Mouse (Mus musculus) forebrain, postnatal 0 days (tissue): ENCODE measurements around the gene Ilf3. TPM values are rescaled to one million over a fixed set of nuclear protein-coding genes. Genes with fewer than 3 reads are reported as not detected.
A peak's percentile ranks its signal among the peaks of the same experiment; 100 is the strongest.

Experiments
- ATAC-seq: fragments of 200-750 bp; cut with Nextera tagmentation; 2 replicates; pipeline ENCODE4 v1.8.0; 2017; ENCODE audit warnings: mild to moderate bottlenecking, moderate library complexity
- DNase-seq: peaks from one replicate; pipeline ENCODE4 v3.0.0-alpha.2; 2015
- H3K27ac ChIP-seq: fragments of 300-500 bp; sonication (generic); 2 replicates; pipeline ENCODE4 v1.5.1; 2014; ENCODE audit warnings: low read depth, mild to moderate bottlenecking, antibody characterized with exemption, low read length, moderate library complexity, mixed read lengths
- H3K27me3 ChIP-seq: fragments of 300-500 bp; sonication (generic); 2 replicates; pipeline ENCODE4 v1.6.1; 2014; ENCODE audit warnings: mild to moderate bottlenecking, low read length, mixed read lengths; ENCODE audit not compliant: insufficient read depth
- H3K36me3 ChIP-seq: fragments of 300-500 bp; sonication (generic); 2 replicates; pipeline ENCODE4 v1.6.1; 2014; ENCODE audit warnings: mild to moderate bottlenecking, moderate library complexity; ENCODE audit not compliant: insufficient read depth
- H3K4me1 ChIP-seq: fragments of 300-500 bp; sonication (generic); 2 replicates; pipeline ENCODE4 v1.6.1; 2014; ENCODE audit warnings: antibody characterized with exemption; ENCODE audit not compliant: insufficient read depth
- H3K4me2 ChIP-seq: fragments of 300-500 bp; sonication (generic); 2 replicates; pipeline ENCODE4 v1.6.1; 2014; ENCODE audit warnings: low read depth, mild to moderate bottlenecking, moderate library complexity
- H3K4me3 ChIP-seq: fragments of 300-500 bp; sonication (generic); 2 replicates; pipeline ENCODE4 v1.5.1; 2014; ENCODE audit warnings: low read depth, low read length, mixed read lengths
- H3K9ac ChIP-seq: fragments of 300-500 bp; sonication (generic); 2 replicates; pipeline ENCODE4 v1.6.1; 2014; ENCODE audit warnings: mild to moderate bottlenecking
- H3K9me3 ChIP-seq: fragments of 300-500 bp; sonication (generic); 2 replicates; pipeline ENCODE4 v1.6.1; 2016; ENCODE audit warnings: low read length
- CTCF ChIP-seq: sonication (generic); IDR thresholded peaks from 2 replicates; pipeline ENCODE4 v1.5.1; 2016; ENCODE audit warnings: antibody characterized with exemption, control low read depth, low read depth
- WGBS: fragments of 180-500 bp; shearing (Covaris S2); extraction: QIAGEN DNeasy Blood & Tissue Kit; methylation state at CpG from one replicate; pipeline ENCODE4 v1.1.7; 2014; 5-methylcytosine and 5-hydroxymethylcytosine counted together
- polyA plus RNA-seq: library from polyadenylated mRNA; unstranded; fragments of >200 nt; fragmentation: Nextera tagmentation; extraction: Ambion mirVana; gene quantifications from 2 replicates; pipeline ENCODE4 v1.2.1, GENCODE M21; 2015
- total RNA-seq: library from RNA; depleted of rRNA; stranded (reverse); fragments of >200 nt; gene quantifications from 2 replicates; pipeline ENCODE4 v1.2.3, GENCODE M21; 2014

The Ilf3 gene
- total and polyA plus RNA-seq, 2 experiments from 2014 or later: 135 to 214 TPM

DNA sequence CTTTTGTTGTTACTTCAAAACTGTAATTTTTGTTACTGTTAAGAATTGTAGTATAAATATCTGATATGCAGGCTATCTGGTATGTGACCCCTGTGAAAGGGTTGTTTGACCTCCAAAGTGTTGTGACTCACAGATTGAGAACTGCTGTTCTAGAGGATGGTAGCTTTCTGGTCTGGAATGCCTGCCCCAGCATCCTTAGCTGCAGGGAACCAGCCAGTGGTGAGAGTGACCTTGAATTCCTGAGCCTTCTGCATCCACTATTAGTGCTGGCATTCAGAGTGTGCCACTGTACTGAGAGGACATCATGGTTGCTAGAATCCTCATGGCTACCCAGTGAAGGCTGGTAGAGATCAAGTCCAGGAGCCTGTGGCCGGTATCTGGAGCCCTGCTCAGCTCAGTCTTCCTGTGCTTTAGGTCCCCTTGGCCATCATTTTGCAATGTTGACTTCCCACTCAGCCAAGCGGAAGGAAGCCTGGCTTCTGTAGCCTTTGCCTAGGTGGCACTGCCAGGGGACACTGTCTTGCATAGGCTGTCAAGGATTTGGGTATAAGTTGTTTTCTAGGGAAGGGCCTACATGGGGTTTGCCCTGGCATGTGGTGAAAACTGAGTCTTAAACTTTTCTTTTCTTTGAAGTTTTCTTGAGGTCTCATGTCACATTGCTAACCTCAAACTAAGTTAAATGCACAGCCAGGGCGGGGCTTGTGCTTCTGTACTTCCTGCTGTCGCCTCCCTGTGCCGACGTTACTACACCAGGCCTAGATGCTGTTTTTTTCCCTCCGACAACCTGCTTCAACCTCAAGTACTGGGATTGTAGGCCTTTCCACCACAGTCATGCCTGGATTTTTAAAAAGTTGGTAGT lies 68.3 kb downstream of the Ilf3 start:
- H3K4me2 ChIP-seq: no peak overlapping the region
- no peak for TF ChIP-seq CTCF
- H3K27ac ChIP-seq: no peak overlapping the region
- DNase-seq (no peak), ATAC-seq (no peak)
- H3K36me3 ChIP-seq: no peaks in the 10 kb centered on the region
- no peaks in the 10 kb centered on the region for H3K4me1 ChIP-seq
- no peaks in the 10 kb centered on the region for H3K27me3 ChIP-seq
- no peak overlapping the region for H3K9ac ChIP-seq
- H3K9me3 ChIP-seq: no peaks in the 10 kb centered on the region
- WGBS: 91% methylated on average over 7 of the region's 7 CpGs
- no peak overlapping the region for H3K4me3 ChIP-seq

GRCm38 (mm10) chr9:21437577-21437976 lies 69.9 kb downstream of the Ilf3 start:
- no peak overlapping the region for H3K4me3 ChIP-seq
- no peak overlapping the region for H3K9ac ChIP-seq
- no peaks in the 10 kb centered on the region for H3K9me3 ChIP-seq
- TF ChIP-seq CTCF: no peak
- H3K27me3 ChIP-seq: no peaks in the 10 kb centered on the region
- 93% methylated on average over 6 of the region's 6 CpGs for WGBS
- no peak for ATAC-seq
- H3K4me1 ChIP-seq: no peaks in the 10 kb centered on the region
- H3K36me3 ChIP-seq: no peaks in the 10 kb centered on the region
- no peak overlapping the region for H3K27ac ChIP-seq
- no peak overlapping the region for H3K4me2 ChIP-seq
- DNase-seq: no peak

DNA sequence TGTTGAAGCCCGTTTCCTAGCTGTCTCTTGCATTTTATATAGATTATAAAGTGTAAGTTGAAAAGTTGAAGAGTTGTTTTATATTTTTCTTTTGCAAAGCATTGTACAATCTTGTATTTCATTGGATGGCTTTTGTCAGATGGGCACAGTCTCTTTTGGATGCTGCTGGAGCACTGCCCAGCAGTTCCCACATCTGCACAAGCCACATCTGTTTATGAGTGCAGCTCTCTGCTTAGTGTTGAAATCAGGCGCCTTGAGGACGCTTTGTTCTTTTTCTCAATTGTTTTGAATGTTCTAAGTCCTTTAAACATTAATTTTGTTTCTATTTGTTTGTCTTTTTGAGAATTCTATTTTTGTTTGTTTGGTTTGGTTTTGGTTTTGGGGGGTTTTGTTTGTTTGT lies 70.5 kb downstream of the Ilf3 start:
- Histone ChIP-seq H3K4me1 (no peaks in the 10 kb centered on the region), H3K27ac (no peak overlapping the region), H3K36me3 (no peaks in the 10 kb centered on the region), H3K27me3 (no peaks in the 10 kb centered on the region), H3K9me3 (no peaks in the 10 kb centered on the region), H3K4me2 (no peak overlapping the region), H3K4me3 (no peak overlapping the region), H3K9ac (no peak overlapping the region)
- DNase-seq (peak; percentile 17), ATAC-seq (peak; percentile 42; the same call in 1 of the 2 replicates)
- TF ChIP-seq CTCF: no peak
- WGBS: 65% methylated on average over 3 of the region's 3 CpGs

- DNase-seq (no peak), ATAC-seq (no peak)
- WGBS: 77% methylated on average over 3 of the region's 3 CpGs
- no peak overlapping the region for H3K4me2 ChIP-seq
- H3K4me3 ChIP-seq: no peak overlapping the region
- H3K4me1 ChIP-seq: no peaks in the 10 kb centered on the region
- H3K27me3 ChIP-seq: no peaks in the 10 kb centered on the region
- no peaks in the 10 kb centered on the region for H3K9me3 ChIP-seq
- TF ChIP-seq CTCF: no peak
- H3K36me3 ChIP-seq: no peaks in the 10 kb centered on the region
- no peak overlapping the region for H3K9ac ChIP-seq
- no peak overlapping the region for H3K27ac ChIP-seq
Measured at GRCm38 (mm10) chr9:21439456-21439855, 71.8 kb downstream of the Ilf3 start.

DNA sequence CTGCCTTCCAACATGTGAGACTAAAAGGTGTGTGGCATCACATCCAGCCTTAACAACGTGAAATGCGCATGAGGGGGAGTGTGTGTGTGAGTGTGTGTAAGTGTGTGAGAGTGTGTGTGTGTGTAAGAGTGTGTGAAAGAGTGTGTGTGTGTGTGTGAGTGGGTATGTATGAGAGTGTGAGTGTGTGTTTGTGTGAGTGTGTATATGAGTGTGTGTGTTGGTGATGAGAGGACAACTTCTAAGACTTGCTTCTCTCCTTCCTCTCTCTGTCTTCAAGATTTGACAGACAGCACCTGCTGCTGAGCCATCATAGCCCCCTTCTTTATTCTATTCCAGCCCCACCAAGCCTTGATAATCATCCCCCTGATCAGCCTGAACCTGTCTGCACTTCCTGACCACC lies 72.2 kb downstream of the Ilf3 start:
- 94% methylated on average over 2 of the region's 2 CpGs for WGBS

DNA sequence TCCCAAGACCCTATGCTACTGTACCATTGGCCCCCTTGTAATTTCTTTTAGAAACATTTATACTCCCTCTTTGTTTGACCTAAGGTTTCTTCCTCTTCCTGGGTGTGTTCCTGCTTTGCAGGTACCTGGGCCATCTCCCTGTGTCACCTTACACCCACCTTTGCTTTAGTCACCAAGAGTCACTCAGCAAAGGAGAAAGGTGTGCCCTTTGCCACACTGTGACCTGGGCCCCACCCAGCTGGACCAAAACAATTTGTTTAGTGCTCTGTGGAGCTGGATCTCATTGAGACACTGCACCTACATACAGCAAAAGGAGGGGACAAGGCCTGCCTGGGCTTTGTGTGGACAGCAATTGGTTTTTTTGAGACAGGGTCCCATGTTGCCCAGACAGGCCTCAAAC lies 72.7 kb downstream of the Ilf3 start:
- no peak overlapping the region for H3K9ac ChIP-seq
- no peaks in the 10 kb centered on the region for H3K9me3 ChIP-seq
- ATAC-seq: no peak
- H3K4me2 ChIP-seq: no peak overlapping the region
- H3K36me3 ChIP-seq: no peaks in the 10 kb centered on the region
- no peak overlapping the region for H3K4me3 ChIP-seq
- TF ChIP-seq CTCF: no peak
- no peak for DNase-seq
- no peak overlapping the region for H3K27ac ChIP-seq
- no peaks in the 10 kb centered on the region for H3K27me3 ChIP-seq
- no peaks in the 10 kb centered on the region for H3K4me1 ChIP-seq

More for the DNA sequence above, 72.2 kb downstream of the Ilf3 start:
- Histone ChIP-seq H3K9me3 (no peaks in the 10 kb centered on the region), H3K27ac (no peak overlapping the region), H3K4me1 (no peaks in the 10 kb centered on the region), H3K4me2 (no peak overlapping the region), H3K4me3 (no peak overlapping the region), H3K27me3 (no peaks in the 10 kb centered on the region), H3K36me3 (no peaks in the 10 kb centered on the region), H3K9ac (no peak overlapping the region)
- DNase-seq (no peak), ATAC-seq (no peak)
- TF ChIP-seq CTCF: no peak

- 93% methylated on average over 8 of the region's 8 CpGs for WGBS
- ATAC-seq (no peak), DNase-seq (no peak)
- no peak for TF ChIP-seq CTCF
- Histone ChIP-seq H3K4me1 (no peaks in the 10 kb centered on the region), H3K27me3 (no peaks in the 10 kb centered on the region), H3K36me3 (no peaks in the 10 kb centered on the region), H3K9me3 (no peaks in the 10 kb centered on the region), H3K9ac (no peak overlapping the region), H3K27ac (no peak overlapping the region), H3K4me2 (no peak overlapping the region), H3K4me3 (no peak overlapping the region)
Measured at GRCm38 (mm10) chr9:21443853-21444252, 76.2 kb downstream of the Ilf3 start.
